Mouse (Mus musculus) urinary bladder, postnatal 4 days (tissue): Measurements from ENCODE around the gene Dapk3.
A peak's percentile ranks its signal among the peaks of the same experiment; 100 is the strongest.
"Not testable (repeated sequence)": the region's sequence is repeated elsewhere in the genome, so short reads cannot be mapped to it uniquely, and the experiment has no call there.

Experiments used
- DNase-seq, 2 experiments: peaks; one replicate each; pipeline ENCODE4 v3.0.0; 2021 to 2022; ENCODE audit warnings: low spot score in 2 of 2

Dapk3 gene

GRCm38 (mm10) chr10:81200605-81201287 is 17.9 kb downstream of the Dapk3 start:
- no peak for DNase-seq

GRCm38 (mm10) chr10:81201807-81202758 is 19.3 kb downstream of the Dapk3 start, which contains the start of gene Nmrk2:
TSS of gene Nmrk2 (minus strand) at chr10:81202051.
- DNase-seq, result no peak

- no peak for DNase-seq
Measured at GRCm38 (mm10) chr10:81202978-81203720, 20.3 kb downstream of the Dapk3 start.

- no peak for DNase-seq
Measured at GRCm38 (mm10) chr10:81204137-81204536, 21.3 kb downstream of the Dapk3 start.

- DNase-seq, result no peak
Measured at GRCm38 (mm10) chr10:81210154-81210553, 27.3 kb downstream of the Dapk3 start.

GRCm38 (mm10) chr10:81216260-81216659 is 33.5 kb downstream of the Dapk3 start:
- DNase-seq, result no peak

- no peak for DNase-seq
Measured at GRCm38 (mm10) chr10:81216810-81217209, 34.0 kb downstream of the Dapk3 start.

- DNase-seq, result not testable (repeated sequence)
Measured at GRCm38 (mm10) chr10:81217267-81217666, 34.5 kb downstream of the Dapk3 start.

GRCm38 (mm10) chr10:81217964-81218363 is 35.2 kb downstream of the Dapk3 start:
- peak in 1 of 2 experiments; percentile 81 for DNase-seq

- no peak for DNase-seq
Measured at GRCm38 (mm10) chr10:81221402-81222015, 38.7 kb downstream of the Dapk3 start.

- not testable (repeated sequence) for DNase-seq
Measured at GRCm38 (mm10) chr10:81223731-81224130, 40.9 kb downstream of the Dapk3 start.

GRCm38 (mm10) chr10:81229735-81230437 is 47.1 kb downstream of the Dapk3 start:
- no peak for DNase-seq

- DNase-seq, result no peak
Measured at GRCm38 (mm10) chr10:81230438-81231332, 47.9 kb downstream of the Dapk3 start, which contains the start of gene Atcay. TSS of gene Atcay (minus strand) at chr10:81230833.

- DNase-seq, result no peak
Measured at GRCm38 (mm10) chr10:81231436-81231835, 48.6 kb downstream of the Dapk3 start.

GRCm38 (mm10) chr10:81232580-81233225 is 49.9 kb downstream of the Dapk3 start, which contains the start of gene Zfr2:
TSS of gene Zfr2 (plus strand) at chr10:81233155.
- peak; percentile 87 to 94 for DNase-seq

GRCm38 (mm10) chr10:81233226-81233585 is 50.4 kb downstream of the Dapk3 start:
- DNase-seq, result no peak

GRCm38 (mm10) chr10:81234206-81234605 is 51.4 kb downstream of the Dapk3 start:
- DNase-seq, result no peak

- DNase-seq, result no peak
Measured at GRCm38 (mm10) chr10:81236471-81237268, 53.9 kb downstream of the Dapk3 start.
